Mouse (Mus musculus) kidney, embryonic 14.5 days (tissue): Measurements from ENCODE around the gene Hepacam2. TPM values are rescaled to one million over a fixed set of nuclear protein-coding genes. Genes with fewer than 3 reads are reported as not detected.

Experiments used
- ATAC-seq: fragments of 200-750 bp; cut with Nextera tagmentation; 2 replicates; pipeline ENCODE4 v1.8.0; 2017; ENCODE audit warnings: moderate number of reproducible peaks, mild to moderate bottlenecking, moderate TSS enrichment, moderate library complexity; ENCODE audit not compliant: low FRiP score, low TSS enrichment
- H3K27ac ChIP-seq: fragments of 300-500 bp; sonication (generic); 2 replicates; pipeline ENCODE4 v1.5.1; 2014; ENCODE audit warnings: low read depth, mild to moderate bottlenecking, low read length, moderate library complexity, mixed read lengths
- H3K27me3 ChIP-seq: fragments of 300-500 bp; sonication (generic); 2 replicates; pipeline ENCODE4 v1.6.1; 2014; ENCODE audit warnings: mild to moderate bottlenecking, low read length; ENCODE audit not compliant: control insufficient read depth, insufficient read depth
- H3K36me3 ChIP-seq: fragments of 300-500 bp; sonication (generic); 2 replicates; pipeline ENCODE4 v1.6.1; 2014; ENCODE audit warnings: low read length, mixed read lengths; ENCODE audit not compliant: control insufficient read depth, insufficient read depth
- H3K4me1 ChIP-seq: fragments of 300-500 bp; sonication (generic); 2 replicates; pipeline ENCODE4 v1.6.1; 2014; ENCODE audit warnings: low read length, mixed read lengths; ENCODE audit not compliant: control insufficient read depth, insufficient read depth
- H3K4me2 ChIP-seq: fragments of 300-500 bp; sonication (generic); replicated peaks from 2 replicates; pipeline ENCODE4 v1.6.1; 2014; ENCODE audit warnings: low read depth, mild to moderate bottlenecking, low read length
- H3K4me3 ChIP-seq: fragments of 300-500 bp; sonication (generic); 2 replicates; pipeline ENCODE4 v1.5.1; 2014; ENCODE audit warnings: mild to moderate bottlenecking, low read length
- H3K9ac ChIP-seq: fragments of 300-500 bp; sonication (generic); 2 replicates; pipeline ENCODE4 v1.6.1; 2014; ENCODE audit warnings: low read depth, mild to moderate bottlenecking, low read length, moderate library complexity
- H3K9me3 ChIP-seq: fragments of 300-500 bp; sonication (generic); 2 replicates; pipeline ENCODE4 v1.6.1; 2016; ENCODE audit warnings: low read length; ENCODE audit not compliant: control insufficient read depth
- WGBS: fragments of 180-500 bp; shearing (Covaris S2); extraction: QIAGEN DNeasy Blood & Tissue Kit; methylation state at CpG from one replicate; pipeline ENCODE4 v1.1.7; 2014; 5-methylcytosine and 5-hydroxymethylcytosine counted together
- polyA plus RNA-seq: library from polyadenylated mRNA; unstranded; fragments of >200 nt; fragmentation: Nextera tagmentation; extraction: Ambion mirVana; gene quantifications from 2 replicates; pipeline ENCODE4 v1.2.1, GENCODE M21; 2014

Gene Hepacam2
- polyA plus RNA-seq, 1 experiment from 2014 or later = 0.88 TPM

- H3K9me3 ChIP-seq = no peaks in the 10 kb centered on the region
- H3K4me1 ChIP-seq = no peaks in the 10 kb centered on the region
- no peaks in the 10 kb centered on the region for H3K36me3 ChIP-seq
- H3K9ac ChIP-seq = no peak overlapping the region
- WGBS = 77% methylated on average over 3 of the region's 3 CpGs
- H3K4me2 ChIP-seq = no peak overlapping the region
- H3K4me3 ChIP-seq = no peak overlapping the region
- H3K27me3 ChIP-seq = no peaks in the 10 kb centered on the region
- ATAC-seq = no peak
- no peak overlapping the region for H3K27ac ChIP-seq
Measured at GRCm38 (mm10) chr6:3485133-3485532, 13.0 kb downstream of the Hepacam2 start.

GRCm38 (mm10) chr6:3481705-3482104 is 16.4 kb downstream of the Hepacam2 start:
- Histone ChIP-seq H3K9me3 (no peaks in the 10 kb centered on the region), H3K36me3 (no peaks in the 10 kb centered on the region), H3K27ac (no peak overlapping the region), H3K27me3 (no peaks in the 10 kb centered on the region), H3K4me1 (no peaks in the 10 kb centered on the region), H3K4me2 (no peak overlapping the region), H3K9ac (no peak overlapping the region), H3K4me3 (no peak overlapping the region)
- WGBS = 74% methylated on average over 3 of the region's 3 CpGs
- ATAC-seq = no peak

- Histone ChIP-seq H3K9ac (no peak overlapping the region), H3K27me3 (no peaks in the 10 kb centered on the region), H3K4me1 (no peaks in the 10 kb centered on the region), H3K9me3 (no peaks in the 10 kb centered on the region), H3K36me3 (no peaks in the 10 kb centered on the region), H3K4me2 (no peak overlapping the region), H3K27ac (no peak overlapping the region), H3K4me3 (no peak overlapping the region)
- 65% methylated on average over 5 of the region's 5 CpGs for WGBS
- ATAC-seq = no peak
Measured at GRCm38 (mm10) chr6:3479853-3480252, 18.2 kb downstream of the Hepacam2 start.

- no peak overlapping the region for H3K9ac ChIP-seq
- H3K4me2 ChIP-seq = no peak overlapping the region
- H3K4me1 ChIP-seq = no peaks in the 10 kb centered on the region
- H3K36me3 ChIP-seq = no peaks in the 10 kb centered on the region
- H3K27me3 ChIP-seq = no peaks in the 10 kb centered on the region
- no peak overlapping the region for H3K27ac ChIP-seq
- no peaks in the 10 kb centered on the region for H3K9me3 ChIP-seq
- H3K4me3 ChIP-seq = no peak overlapping the region
- no peak for ATAC-seq
- WGBS = 57% methylated on average over 2 of the region's 2 CpGs
Measured at GRCm38 (mm10) chr6:3476299-3476698, 21.8 kb downstream of the Hepacam2 start.

DNA sequence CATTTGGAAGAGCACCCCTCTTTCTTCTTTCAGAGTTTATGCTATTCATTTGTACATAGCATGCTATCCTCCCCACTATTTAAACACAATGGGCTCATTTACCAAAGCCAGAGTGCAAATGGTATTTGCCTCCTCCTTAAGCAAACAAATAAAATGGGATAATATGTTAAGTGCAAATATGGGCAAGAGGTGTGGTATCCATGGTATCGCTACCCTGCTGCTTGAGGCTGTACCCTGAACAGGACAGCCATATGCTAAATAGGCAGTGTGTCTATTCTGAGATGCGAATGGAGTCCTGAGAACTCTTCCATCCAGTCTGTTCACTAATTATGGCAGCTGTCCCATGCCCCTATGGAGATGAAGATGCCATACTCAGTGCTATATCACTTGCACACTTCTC is 27.4 kb downstream of the Hepacam2 start:
- no peak for ATAC-seq
- whole genome bisulfite sequencing = 73% methylated on average over 2 of the region's 2 CpGs

DNA sequence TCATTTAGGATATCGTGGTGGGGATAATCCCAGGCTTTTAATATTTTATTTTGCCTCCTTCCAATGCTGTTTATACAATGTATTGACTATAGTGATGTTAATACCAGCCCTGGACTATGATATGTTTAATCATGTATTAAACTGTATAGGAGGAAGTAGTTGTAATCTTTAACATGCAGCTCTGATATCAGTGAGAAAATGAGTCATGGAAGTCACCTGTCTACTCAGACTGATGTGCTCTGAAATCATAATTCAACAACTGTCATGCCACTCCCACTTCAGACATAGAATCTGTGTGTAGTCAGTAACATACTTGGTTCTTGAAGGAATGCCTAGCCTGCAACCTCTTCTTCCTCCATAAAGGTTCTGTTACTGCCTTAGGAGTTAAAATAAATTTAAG is 29.5 kb downstream of the Hepacam2 start:
- Histone ChIP-seq H3K9me3 (no peaks in the 10 kb centered on the region), H3K4me1 (no peaks in the 10 kb centered on the region), H3K4me2 (no peak overlapping the region), H3K4me3 (no peak overlapping the region), H3K9ac (no peak overlapping the region), H3K27ac (no peak overlapping the region), H3K36me3 (no peaks in the 10 kb centered on the region), H3K27me3 (no peaks in the 10 kb centered on the region)
- ATAC-seq = no peak
- 59% methylated on average over 1 of the region's 1 CpGs for WGBS

More for the DNA sequence above, 27.4 kb downstream of the Hepacam2 start:
- no peaks in the 10 kb centered on the region for H3K4me1 ChIP-seq
- H3K9ac ChIP-seq = no peak overlapping the region
- no peaks in the 10 kb centered on the region for H3K9me3 ChIP-seq
- H3K27ac ChIP-seq = no peak overlapping the region
- no peak overlapping the region for H3K4me3 ChIP-seq
- no peaks in the 10 kb centered on the region for H3K36me3 ChIP-seq
- no peak overlapping the region for H3K4me2 ChIP-seq
- no peaks in the 10 kb centered on the region for H3K27me3 ChIP-seq

DNA sequence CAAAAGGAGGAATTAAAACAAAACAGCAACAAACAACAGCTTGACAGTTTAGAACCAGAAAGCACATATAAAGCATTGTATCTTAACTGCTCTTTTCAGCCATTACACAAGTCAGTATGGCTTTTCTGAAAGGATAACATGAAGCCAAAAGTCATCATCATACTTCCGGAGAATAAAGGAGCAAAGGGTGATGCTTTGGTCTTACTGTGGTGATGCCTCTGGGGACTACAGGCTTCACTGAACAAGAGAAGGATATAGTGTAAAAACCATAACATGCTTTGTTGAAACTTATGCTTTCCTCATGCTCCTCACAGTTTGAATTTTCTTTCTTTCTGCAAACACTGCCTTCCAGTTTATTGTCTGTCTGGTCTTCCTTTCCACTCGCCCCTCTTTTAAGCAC is 34.5 kb downstream of the Hepacam2 start:
- Histone ChIP-seq H3K9me3 (no peaks in the 10 kb centered on the region), H3K9ac (no peak overlapping the region), H3K4me3 (no peak overlapping the region), H3K27me3 (no peaks in the 10 kb centered on the region), H3K4me1 (no peaks in the 10 kb centered on the region), H3K36me3 (no peaks in the 10 kb centered on the region), H3K27ac (no peak overlapping the region), H3K4me2 (no peak overlapping the region)
- 73% methylated on average over 2 of the region's 2 CpGs for WGBS
- ATAC-seq = no peak

GRCm38 (mm10) chr6:3463026-3463425 is 35.1 kb downstream of the Hepacam2 start:
- no peaks in the 10 kb centered on the region for H3K36me3 ChIP-seq
- 72% methylated on average over 6 of the region's 6 CpGs for WGBS
- ATAC-seq = no peak
- no peaks in the 10 kb centered on the region for H3K27me3 ChIP-seq
- no peak overlapping the region for H3K4me2 ChIP-seq
- no peaks in the 10 kb centered on the region for H3K4me1 ChIP-seq
- no peaks in the 10 kb centered on the region for H3K9me3 ChIP-seq
- H3K27ac ChIP-seq = no peak overlapping the region
- H3K4me3 ChIP-seq = no peak overlapping the region
- H3K9ac ChIP-seq = no peak overlapping the region

DNA sequence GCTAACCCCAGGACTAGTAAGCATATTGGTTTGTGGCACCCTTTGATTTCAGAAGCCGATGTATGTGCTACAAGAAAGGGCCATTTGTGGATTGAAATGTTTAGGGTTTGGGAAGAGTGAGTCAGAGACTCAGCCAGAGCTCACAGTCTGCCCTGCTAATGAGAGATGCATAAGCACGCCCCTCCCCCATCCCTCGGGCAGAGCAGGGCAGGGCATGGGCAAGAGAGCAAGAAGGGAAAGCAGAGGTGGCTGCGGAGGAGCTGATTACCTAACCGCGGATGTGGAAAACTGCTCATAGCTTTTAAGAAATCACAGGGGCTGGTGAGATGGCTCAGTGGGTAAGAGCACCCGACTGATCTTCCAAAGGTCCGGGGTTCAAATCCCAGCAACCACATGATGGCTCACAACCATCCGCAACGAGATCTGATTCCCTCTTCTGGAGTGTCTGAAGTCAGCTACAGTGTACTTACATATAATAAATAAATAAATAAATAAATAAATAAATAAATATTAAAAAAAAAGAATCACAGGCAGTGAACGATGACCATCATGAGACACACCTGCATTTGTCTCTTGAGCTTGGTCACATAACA is 42.1 kb downstream of the Hepacam2 start:
- H3K4me2 ChIP-seq = no peak overlapping the region
- H3K36me3 ChIP-seq = no peaks in the 10 kb centered on the region
- no peaks in the 10 kb centered on the region for H3K27me3 ChIP-seq
- WGBS = 68% methylated on average over 11 of the region's 11 CpGs
- H3K4me1 ChIP-seq = no peaks in the 10 kb centered on the region
- no peak overlapping the region for H3K4me3 ChIP-seq
- peak; percentile 92 for ATAC-seq
- H3K9me3 ChIP-seq = no peaks in the 10 kb centered on the region
- no peak overlapping the region for H3K9ac ChIP-seq
- no peak overlapping the region for H3K27ac ChIP-seq
